Mouse (Mus musculus) monocyte, adult 2 months (primary cell): ENCODE results near the gene Abcf2.

Experiments
- DNase-seq, 2 experiments: peaks; one replicate each; pipeline ENCODE4 v3.0.0; 2022; ENCODE audit warnings: low spot score in 2 of 2, low read depth in 1 of 2

Abcf2 gene

GRCm38 (mm10) chr5:24602751-24603343 is 25.6 kb upstream of the Abcf2 start:
- DNase-seq = no peak

- DNase-seq = no peak
Observed at GRCm38 (mm10) chr5:24601911-24602750, 24.9 kb upstream of the Abcf2 start.

DNA sequence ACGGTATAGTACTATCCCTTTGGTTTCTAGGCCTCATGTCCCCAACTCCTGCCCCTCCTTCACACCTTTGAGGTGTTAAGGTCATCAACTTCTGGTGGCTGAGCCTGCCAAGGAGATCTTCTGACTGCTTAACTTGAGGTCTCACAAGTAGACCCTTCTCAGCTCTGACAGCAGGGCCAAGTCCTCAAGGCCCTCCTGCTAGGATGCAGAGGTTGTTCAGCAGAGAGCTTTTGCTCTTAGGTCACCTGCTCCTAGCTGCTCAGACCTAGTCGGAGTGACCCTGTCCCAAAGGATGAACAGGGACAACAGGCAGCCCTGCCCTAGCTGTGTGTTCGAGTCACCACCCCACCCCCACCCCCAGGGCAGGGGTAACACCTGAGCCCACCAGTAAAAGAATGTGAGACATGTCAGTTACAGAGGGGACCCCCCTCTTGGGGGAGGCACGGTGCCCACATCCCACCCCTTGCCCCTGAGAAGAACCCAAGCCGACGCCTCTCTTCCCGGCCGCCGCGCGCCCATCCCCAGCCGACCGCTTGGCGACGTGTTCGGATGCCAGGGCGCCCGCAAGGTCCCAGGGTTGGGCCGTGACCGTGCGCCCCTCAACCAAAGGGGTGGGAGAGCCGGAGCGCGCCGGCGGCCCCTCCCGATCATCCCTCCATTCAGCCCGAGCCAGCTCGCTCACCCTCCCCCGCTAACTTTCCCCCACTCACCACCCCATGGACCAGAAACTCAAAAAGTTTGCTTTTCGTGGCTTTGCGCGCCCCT is 24.0 kb upstream of the Abcf2 start:
- no peak for DNase-seq

DNA sequence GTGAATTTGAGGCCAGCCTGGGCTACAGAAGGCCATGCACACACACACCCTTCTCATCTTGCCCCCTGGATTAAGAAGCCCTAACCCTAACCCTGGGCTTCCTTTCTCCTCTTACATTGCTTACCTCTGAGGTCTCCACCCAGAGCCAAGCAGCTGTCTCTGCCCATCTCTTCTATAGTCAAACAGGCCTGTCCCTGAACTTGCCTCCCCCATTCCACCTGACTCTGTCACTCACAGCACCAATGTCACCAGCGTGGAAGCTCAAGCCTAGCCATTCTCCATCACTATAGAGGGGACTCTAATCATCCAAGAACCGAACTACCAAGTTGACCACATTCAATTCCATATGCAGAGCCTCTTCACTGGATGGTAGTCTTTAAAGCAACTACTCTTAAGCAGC is 23.0 kb upstream of the Abcf2 start:
- no peak for DNase-seq

GRCm38 (mm10) chr5:24599137-24599536 is 21.9 kb upstream of the Abcf2 start:
- DNase-seq = no peak

DNA sequence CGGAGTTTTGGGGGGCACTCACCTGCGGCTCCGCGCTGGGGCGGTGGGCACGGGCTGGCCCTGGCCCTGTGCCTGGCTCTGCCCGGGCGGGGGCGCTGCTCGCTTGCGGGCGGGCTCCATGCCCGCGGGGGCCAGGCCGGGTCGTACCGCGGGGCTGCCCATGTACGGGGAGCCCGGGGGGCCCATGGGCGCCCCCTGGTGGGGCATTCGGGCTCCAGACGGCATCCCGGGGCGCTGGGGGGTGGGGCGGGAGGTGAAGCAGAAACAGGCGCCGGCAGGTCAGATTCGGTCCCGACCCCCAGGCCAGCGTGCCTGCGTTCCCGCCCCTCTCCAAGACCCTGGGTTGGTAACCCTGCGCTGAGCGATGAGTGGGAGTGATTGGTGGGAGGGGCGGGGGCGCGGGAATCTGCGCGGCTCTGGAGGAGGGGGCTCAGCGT is 21.3 kb upstream of the Abcf2 start:
- DNase-seq = no peak

GRCm38 (mm10) chr5:24597901-24598569 is 20.8 kb upstream of the Abcf2 start:
- DNase-seq = no peak

DNA sequence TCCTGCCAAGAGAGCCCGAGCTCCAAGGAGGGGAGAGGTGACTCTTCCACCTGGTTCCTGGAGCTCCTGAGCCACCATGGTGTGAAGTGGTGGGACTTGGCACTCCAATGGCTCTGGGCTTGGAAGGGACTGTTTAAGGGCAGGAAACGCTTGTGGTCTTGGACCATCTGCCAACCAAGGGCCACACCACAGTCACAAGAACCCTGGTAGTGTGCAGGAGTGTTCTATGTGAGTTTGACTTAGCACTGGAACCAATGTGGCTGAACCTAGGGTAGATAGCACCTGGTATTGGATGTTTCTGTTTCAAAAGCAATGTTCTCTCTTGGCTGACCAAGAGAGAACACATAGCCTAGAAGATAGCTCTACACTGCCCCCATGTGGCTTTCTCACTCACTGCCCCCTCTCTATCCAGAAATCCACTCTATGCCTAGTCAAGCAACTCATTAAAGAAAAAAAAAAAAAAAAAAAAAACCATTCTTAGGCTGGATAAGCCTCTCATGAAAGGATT is 20.0 kb upstream of the Abcf2 start:
- peak in 1 of 2 experiments; percentile 72 for DNase-seq

DNA sequence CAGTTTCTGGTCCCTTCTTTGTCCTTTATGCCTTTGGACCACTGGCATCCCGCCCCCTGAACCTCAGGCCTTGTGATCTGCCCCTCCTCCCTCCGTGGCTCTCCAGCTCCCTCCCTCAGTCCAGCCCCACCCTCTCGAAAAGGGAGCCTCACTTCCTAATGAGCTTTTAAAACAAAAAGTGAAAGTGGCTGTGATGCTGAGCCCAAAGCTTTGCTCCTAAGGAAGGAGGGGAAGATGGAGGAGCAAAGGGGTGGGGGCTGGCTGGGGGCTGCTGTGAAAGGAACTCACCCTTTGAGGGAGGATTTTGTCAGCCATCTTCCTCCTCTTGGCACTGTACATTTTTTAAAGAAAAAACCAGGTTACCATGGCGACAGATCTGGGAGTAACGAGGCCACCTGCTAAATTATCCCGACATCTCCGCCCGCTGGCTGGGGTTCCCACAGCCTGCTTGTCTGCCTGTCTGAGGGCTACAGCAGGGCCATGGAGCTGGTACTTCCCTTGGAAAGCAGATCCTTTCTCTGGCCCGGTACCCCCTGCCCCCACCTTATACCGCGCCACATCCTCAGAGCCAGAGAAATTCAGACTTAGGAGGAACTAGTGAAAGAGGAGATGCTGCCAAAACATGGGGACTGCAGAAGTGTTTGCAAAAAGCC is 19.4 kb upstream of the Abcf2 start:
- peak in 1 of 2 experiments; percentile 36 for DNase-seq

GRCm38 (mm10) chr5:24595786-24596380 is 18.6 kb upstream of the Abcf2 start:
- no peak for DNase-seq

DNA sequence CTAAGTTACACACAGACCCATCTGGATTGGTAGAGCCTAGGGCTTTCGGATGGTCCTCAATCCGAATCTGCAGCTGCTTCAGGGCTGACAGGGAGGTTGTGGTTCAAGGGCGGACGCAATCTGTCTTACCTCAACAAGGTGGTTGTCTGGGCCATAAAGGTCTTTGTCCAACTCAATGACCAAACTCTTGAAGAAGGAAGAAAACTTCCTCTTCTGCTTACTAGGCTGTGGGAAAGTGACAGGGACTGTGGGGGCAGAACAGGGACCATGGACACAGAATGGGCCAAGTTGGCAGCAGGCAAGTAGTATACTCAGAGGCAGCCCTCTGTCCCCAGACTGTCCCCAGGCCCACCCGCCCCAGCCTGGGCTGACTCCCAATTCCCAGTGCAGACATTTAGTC is 18.0 kb upstream of the Abcf2 start:
- DNase-seq = no peak

DNA sequence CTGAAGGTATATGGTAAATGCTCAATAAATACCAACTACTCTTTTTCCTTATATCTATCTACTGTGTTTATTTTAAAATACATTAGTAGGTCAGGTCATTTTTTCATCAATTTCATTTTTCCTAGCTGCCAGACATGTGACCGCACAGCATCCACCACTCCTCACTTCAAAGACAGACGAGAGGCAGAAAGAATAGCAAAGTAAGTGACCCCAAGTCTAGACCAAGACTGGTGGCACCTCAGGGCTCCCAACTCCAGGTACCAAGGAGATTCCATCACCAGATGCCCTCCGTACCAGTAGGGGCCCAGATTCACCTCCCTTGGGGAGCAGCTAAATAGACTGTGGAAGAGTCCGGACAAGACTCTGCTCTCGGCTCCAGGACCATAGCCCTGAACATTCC is 17.1 kb upstream of the Abcf2 start:
- no peak for DNase-seq

GRCm38 (mm10) chr5:24593928-24594327 is 16.7 kb upstream of the Abcf2 start:
- no peak for DNase-seq

DNA sequence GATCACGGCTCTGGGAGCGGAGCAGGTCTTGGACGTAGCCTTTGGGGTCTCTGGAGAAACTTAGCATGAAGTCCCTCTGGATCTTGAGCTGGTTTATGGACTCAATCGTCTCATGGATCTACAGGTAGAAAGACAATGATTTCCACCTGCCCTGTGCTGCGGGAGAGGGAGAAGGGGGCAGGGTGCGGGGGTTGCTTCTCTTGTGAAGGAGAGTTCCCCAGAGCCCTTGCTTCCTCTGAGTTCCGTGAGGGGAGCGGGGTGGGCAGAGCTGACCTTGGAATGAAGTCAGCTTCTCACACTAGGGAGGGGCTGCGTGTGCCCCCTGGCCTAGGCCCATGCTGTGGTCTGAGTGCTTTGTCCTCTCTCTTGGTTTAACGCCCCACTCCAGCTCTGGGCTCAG is 16.0 kb upstream of the Abcf2 start:
- DNase-seq = no peak

- DNase-seq = no peak
Observed at GRCm38 (mm10) chr5:24592471-24593160, 15.3 kb upstream of the Abcf2 start.

GRCm38 (mm10) chr5:24591796-24592470 is 14.7 kb upstream of the Abcf2 start:
- DNase-seq = no peak

- no peak for DNase-seq
Observed at GRCm38 (mm10) chr5:24591268-24591721, 14.0 kb upstream of the Abcf2 start.

DNA sequence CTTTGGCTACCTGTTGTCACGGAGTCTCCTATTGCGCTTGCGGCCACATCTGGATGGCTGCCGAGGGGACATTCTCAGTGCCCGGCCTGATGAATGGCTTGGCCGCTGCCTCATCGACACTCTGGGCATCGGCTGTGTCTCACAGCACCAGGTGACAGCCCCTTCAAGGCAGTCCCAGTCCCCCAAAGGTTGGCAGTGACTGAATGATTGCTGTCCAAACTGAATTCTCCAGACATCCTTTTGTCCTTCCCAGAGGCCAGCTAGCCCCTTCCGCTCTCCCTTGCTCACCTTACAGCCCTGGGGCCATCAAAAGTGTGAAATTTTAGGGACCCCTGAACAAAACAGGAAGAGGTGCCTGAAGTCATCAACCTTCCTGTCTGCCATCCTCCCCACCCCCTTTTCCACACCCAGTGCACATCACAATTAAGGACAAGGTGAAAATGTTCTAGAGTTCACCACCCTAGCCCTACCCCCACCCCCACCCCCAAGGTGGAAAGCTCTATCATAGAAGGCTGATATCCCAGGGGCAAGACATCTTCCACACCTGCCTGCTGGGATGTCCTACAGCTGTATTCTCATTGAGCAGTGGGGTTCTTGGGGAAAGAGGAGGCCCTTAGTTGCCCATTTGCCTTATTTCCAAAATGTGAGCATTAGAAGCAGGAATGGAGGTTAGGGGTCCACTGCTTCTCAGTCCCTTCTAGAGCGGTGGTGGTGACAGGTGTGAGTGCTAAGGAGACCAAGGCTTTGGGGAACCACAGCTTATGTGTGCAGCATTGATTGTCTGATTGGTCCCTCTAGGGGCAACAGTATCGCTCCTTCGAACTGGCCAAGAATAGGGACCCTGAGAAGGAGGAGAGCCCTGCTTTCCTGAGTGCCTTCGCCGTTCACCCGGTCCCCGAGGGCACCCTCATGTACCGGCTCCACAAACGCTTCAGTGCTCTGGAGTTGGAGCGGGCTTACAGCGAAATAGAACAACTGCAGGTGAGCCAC is 12.5 kb upstream of the Abcf2 start:
- no peak for DNase-seq
